Mouse (Mus musculus): ENCODE data around the gene Cpsf6.

The Cpsf6 gene

GRCm38 (mm10) chr10:117386261-117386660 is 6.4 kb upstream of the Cpsf6 start:
- no peak for DNase-seq (ENCODE audit: low spot score in 2 of 2)

GRCm38 (mm10) chr10:117385431-117385830 is 5.6 kb upstream of the Cpsf6 start:
- DNase-seq (ENCODE audit: low spot score in 2 of 2): no peak

- no peak for DNase-seq (ENCODE audit: low spot score in 2 of 2)
These were observed 5.2 kb upstream of the Cpsf6 start for GRCm38 (mm10) chr10:117385086-117385430.

DNA sequence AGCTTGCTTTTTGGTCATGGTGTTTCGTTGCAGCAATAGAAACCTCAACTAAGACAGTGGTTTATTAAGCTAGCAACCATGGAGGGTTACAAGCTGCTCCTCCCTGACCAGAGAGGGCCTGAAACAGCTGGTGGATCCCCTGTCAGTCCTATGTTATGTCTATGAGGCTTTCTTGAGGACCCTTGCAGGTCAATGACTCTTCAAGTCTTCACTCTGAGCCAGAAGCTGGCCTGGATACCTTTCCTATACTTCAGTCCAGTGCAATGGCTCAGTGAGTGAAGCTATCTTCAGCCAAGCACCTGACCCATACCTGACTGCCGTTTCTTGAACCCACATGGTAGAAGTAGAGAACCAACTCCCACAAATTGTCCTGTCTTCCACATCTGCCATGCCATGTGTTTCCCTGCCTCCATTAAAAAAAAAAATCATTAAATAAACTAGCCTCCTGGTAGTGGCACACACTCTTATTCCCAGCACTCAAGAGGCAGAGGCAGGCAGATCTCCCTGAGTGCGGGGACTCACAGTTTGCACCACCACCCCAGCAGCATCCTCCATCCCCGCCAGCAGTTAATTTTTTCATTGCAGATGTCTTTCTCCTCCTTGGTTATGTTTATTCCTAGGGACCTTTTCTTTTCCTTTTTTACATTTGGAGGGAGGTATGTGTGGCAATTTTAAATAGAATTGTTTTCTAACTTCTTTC is 4.7 kb upstream of the Cpsf6 start:
- no peak for DNase-seq (ENCODE audit: low spot score in 2 of 2)

GRCm38 (mm10) chr10:117383941-117384340 is 4.1 kb upstream of the Cpsf6 start:
- no peak for DNase-seq (ENCODE audit: low spot score in 2 of 2)

DNA sequence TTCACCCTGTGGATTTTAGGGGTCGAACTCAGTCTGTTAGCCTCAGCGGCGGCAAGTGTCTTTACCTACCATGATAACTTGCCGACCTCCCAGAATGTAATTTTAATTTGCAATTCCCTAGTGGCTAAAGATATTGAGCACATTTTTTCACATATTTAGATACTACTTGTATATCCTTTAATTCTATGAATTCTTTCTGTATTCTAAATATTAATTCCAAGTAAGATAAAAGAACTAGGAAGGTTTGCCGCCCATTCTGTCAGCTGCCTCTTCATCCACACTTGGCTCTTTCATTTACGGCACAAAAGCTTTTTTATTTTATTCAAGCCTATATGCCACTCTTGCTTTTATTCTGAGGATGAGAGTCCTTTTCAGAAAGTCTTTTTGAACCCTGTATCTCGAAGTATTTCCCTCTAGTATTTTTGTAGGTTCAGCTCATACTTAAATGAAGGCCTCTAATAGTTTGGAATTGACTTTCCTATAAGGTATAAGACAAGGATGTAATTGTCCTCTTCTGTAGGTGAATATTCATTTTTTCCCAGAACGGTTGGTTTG is 3.3 kb upstream of the Cpsf6 start:
- DNase-seq (ENCODE audit: low spot score in 2 of 2): no peak

DNA sequence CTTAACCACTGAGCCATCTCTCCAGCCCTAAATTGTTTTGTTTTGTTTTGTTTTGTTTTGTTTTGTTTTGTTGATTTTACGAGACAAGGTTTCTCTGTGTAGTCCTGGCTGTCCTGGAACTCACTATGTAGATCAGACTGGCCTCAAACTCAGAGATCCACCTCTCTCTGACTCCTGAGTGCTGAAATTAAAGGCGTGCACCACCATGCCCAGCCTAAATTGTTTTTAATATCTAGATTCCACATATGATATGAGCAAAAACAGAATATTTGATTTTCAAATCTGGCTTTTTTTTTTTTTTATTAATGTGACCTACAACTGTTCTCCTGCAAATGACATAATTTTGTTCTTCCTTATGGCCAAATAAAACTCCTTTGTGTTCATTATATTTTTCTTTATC is 2.3 kb upstream of the Cpsf6 start:
- DNase-seq (ENCODE audit: low spot score in 2 of 2): no peak

GRCm38 (mm10) chr10:117380721-117381570 is 1.1 kb upstream of the Cpsf6 start:
- no peak for DNase-seq (ENCODE audit: low spot score in 2 of 2)

GRCm38 (mm10) chr10:117379441-117379840 is 374 bp downstream of the Cpsf6 start:
- no peak for DNase-seq (ENCODE audit: low spot score in 2 of 2)

DNA sequence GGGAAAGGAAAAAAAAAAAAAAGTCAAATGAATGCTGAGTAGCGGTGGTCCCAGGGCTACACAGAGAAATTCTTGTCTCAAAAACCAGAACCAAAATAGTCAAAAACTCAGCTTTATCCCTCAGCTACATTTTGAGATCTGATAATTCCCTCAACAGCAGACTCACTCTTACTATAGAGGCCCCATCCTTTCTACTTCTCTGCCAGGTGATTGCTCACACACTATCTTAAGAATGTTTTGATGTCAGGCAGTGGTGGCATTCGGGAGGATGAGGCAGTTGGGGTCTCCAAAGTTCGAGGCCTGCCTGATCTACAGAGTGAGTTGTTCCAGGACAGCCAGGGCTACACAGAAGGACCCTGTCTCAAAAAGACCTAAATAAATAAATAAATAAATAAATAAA is 1.2 kb downstream of the Cpsf6 start:
- no peak for DNase-seq (ENCODE audit: low spot score in 2 of 2)

- DNase-seq (ENCODE audit: low spot score in 2 of 2): no peak
These were observed 1.6 kb downstream of the Cpsf6 start for GRCm38 (mm10) chr10:117378291-117378555.

- no peak for DNase-seq (ENCODE audit: low spot score in 2 of 2)
These were observed 2.2 kb downstream of the Cpsf6 start for GRCm38 (mm10) chr10:117377431-117378290.

DNA sequence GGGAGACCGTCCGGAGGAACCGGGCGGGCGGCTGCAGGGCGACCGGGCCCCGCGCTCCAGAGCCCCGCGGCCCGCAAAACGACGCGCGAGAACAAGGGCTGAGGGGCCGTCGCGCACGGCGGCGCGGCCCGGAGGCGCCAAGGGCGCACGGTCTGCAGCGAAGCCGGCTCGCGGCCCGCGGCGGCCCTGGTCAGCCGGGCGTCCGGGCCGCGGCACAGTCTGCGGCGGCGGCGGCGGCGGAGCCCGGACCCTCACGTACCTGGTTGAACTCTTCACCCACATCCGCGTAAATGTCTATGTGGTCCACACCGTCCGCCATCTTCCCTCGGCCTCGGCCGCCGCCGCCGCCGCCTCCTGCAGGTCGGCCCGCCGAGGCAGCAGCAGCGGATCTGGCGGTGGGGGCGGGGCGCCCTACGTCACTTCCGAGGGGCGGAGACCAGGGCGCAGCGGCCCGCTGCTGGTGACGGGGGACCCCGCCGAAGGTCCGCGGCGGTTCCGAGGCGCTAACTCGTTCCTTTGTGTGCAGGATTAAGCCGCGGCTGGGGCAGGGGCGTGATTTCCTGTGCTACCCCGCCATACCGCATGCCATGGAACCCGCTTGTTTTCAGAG is 3.1 kb downstream of the Cpsf6 start:
- DNase-seq (ENCODE audit: low spot score in 2 of 2): peak; percentile 89 to 90

DNA sequence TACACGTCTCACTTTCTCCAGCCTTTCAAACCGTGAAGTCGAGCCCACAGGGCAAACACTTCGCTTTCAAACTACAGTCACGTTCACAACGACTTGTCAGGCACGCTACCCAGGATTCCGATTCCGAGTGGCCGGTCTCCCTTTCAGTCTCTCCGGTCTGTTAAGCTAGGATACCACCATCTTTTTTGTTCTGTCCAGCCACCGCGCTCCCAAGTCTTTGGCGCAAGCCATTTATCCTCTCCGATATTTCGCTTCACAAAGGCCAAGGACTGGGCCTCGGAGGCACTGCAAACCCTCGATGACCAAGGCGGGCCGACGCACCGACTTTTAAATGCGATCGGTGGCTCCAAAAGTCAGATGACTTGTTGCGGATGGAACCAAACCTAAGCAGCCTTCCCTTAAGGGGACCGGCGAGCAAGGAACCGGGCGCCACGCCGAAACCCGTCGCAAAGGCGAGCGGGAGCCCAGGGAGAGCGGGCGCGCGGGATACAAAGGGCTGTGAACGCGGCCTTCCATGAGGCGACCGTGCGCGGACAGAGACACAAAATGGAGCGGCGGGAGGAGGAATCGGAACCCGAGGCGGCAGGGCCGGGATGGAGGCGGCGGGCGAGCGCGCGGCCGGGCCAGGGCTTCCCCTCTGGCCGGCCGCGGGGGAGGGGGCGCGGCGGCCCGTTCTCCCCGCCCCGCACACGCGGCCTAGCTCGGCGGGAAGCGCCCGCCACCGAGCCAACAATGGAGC is 3.8 kb downstream of the Cpsf6 start:
- DNase-seq (ENCODE audit: low spot score in 2 of 2): peak; percentile 22 to 23

GRCm38 (mm10) chr10:117375163-117375562 is 4.7 kb downstream of the Cpsf6 start:
- no peak for DNase-seq (ENCODE audit: low spot score in 2 of 2)

DNA sequence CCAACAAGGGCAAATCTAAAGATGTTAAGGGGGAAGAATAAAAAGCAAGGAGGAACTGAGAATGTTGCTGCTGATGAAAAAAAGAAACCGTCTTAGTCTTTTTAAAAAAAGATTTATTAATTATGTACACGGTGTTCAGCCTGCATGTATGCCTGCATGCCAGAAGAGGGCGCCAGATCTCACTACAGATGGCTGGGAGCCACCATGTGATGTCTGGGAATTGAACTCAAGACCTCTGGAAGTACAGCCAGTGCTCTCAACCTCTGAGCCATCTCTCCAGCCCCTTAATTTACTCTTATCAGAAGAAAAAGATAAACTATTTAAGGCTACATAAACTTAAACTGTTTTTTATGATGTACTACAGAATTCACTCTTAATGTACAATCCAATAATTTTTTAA is 16.7 kb downstream of the Cpsf6 start:
- no peak for DNase-seq (ENCODE audit: low spot score in 2 of 2)

GRCm38 (mm10) chr10:117358891-117359290 is 20.9 kb downstream of the Cpsf6 start:
- no peak for DNase-seq (ENCODE audit: low spot score in 2 of 2)

DNA sequence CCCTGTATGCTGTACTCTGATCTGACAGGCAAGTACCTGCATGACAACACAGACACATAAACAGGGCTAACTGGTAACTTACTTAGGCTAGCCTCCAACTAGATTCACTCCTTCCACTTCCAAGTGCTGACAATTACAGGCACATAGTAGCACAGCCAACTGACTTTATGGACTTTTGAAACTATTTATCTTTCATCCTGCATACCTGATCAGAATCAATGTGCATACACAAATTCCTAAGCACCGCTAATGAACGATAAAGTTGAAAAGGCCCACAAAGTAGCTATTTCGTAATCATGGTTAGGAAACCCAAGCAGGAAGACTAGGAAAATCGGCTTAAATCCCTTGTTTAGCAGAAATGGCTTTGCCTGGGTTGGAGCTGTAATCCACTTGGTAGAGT is 36.8 kb downstream of the Cpsf6 start:
- no peak for DNase-seq (ENCODE audit: low spot score in 2 of 2)

- DNase-seq (ENCODE audit: low spot score in 2 of 2): no peak
These were observed 37.4 kb downstream of the Cpsf6 start for GRCm38 (mm10) chr10:117342406-117342805.

DNA sequence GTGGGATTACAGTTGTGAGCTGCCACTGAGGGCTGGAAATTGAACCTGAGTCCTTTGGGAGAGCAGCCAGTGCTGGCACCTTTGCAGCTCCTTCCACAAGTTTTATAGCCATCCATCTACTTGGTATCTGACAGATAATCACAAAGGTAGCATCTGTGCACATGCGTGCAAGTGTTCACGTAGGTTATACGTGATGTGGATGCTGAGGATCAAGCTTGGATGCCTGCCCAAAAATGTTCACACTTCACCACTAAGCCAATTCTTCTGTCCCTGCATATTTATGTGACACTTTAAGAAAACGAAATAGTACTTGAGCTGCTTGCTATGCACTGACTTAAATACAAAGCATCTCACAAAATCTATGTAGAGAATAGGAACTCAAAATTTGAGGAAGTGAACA is 38.8 kb downstream of the Cpsf6 start:
- no peak for DNase-seq (ENCODE audit: low spot score in 2 of 2)

DNA sequence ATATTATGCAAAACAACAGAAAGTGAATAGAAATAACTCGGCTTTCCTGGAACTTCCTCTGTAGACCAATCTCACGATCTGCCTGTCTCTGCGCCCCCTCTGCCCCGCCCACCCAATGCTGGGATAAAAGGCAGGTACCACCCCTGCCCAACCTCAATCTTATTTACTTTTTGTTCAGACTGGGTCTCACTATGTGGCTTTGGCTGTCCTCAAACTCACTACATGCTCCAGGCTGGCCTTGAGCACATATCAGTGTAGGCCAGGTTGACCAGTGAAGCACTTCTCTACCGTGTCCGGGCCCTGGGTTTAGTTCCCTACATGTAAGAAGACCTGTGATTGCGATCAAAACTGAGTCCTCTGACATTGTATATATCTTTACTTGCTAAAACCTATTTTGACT is 40.6 kb downstream of the Cpsf6 start:
- DNase-seq (ENCODE audit: low spot score in 2 of 2): no peak
